Mouse (Mus musculus): ENCODE measurements at regions not wholly inside any gene's neighbourhood (a gene's known extent, or its start where the extent isn't known, plus 50 kb on each side); places are given as distances from the start of the nearest gene placed in this dataset.

- DNase-seq: no peak
Observed at GRCm38 (mm10) chr14:31946032-31946431, 82.8 kb upstream of the Galnt15 start.

- DNase-seq: no peak
Observed at GRCm38 (mm10) chr14:31947246-31947645, 81.5 kb upstream of the Galnt15 start.

GRCm38 (mm10) chr14:31951894-31952293 is 76.9 kb upstream of the Galnt15 start:
- no peak for DNase-seq

- DNase-seq: peak; percentile 75
Observed at GRCm38 (mm10) chr14:31953783-31954182, 75.0 kb upstream of the Galnt15 start.

- DNase-seq: peak; percentile 82
Observed at GRCm38 (mm10) chr14:31954945-31955344, 73.8 kb upstream of the Galnt15 start.

GRCm38 (mm10) chr14:31957211-31957638 is 71.6 kb upstream of the Galnt15 start:
- DNase-seq: no peak

GRCm38 (mm10) chr14:31960201-31960854 is 68.5 kb upstream of the Galnt15 start:
- DNase-seq: no peak

GRCm38 (mm10) chr14:31961442-31961841 is 67.3 kb upstream of the Galnt15 start:
- DNase-seq: no peak

- no peak for DNase-seq
Observed at GRCm38 (mm10) chr14:31963131-31963911, 65.5 kb upstream of the Galnt15 start.

- DNase-seq: no peak
Observed at GRCm38 (mm10) chr14:31964076-31964475, 64.7 kb upstream of the Galnt15 start.

GRCm38 (mm10) chr14:31964831-31965230 is 64.0 kb upstream of the Galnt15 start:
- no peak for DNase-seq

GRCm38 (mm10) chr14:31969531-31969930 is 59.3 kb upstream of the Galnt15 start:
- DNase-seq: no peak

- DNase-seq: no peak
Observed at GRCm38 (mm10) chr14:31970245-31970830, 58.5 kb upstream of the Galnt15 start.

- DNase-seq: no peak
Observed at GRCm38 (mm10) chr14:31970851-31971250, 57.9 kb upstream of the Galnt15 start.

GRCm38 (mm10) chr14:31973702-31974101 is 55.1 kb upstream of the Galnt15 start:
- no peak for DNase-seq

- no peak for DNase-seq
Observed at GRCm38 (mm10) chr14:31978196-31978595, 50.6 kb upstream of the Galnt15 start.

GRCm38 (mm10) chr14:31978690-31979089 is 50.1 kb upstream of the Galnt15 start:
- DNase-seq: no peak

Measured in right cerebral cortex, adult 18-20 months (tissue).